Mouse (Mus musculus) megakaryocyte-erythroid progenitor cell, adult 5 weeks (primary cell): ENCODE data around the gene Rasal2. TPM values are rescaled to one million over a fixed set of nuclear protein-coding genes. Genes with fewer than 3 reads are reported as not detected.

Source experiments
- polyA plus RNA-seq: library from polyadenylated mRNA; stranded (reverse); fragments of >175 nt; gene quantifications from 2 replicates; pipeline ENCODE4 v1.2.3, GENCODE M21; 2012

The Rasal2 gene
- 0.32 and 1.0 TPM in 2 replicates for polyA plus RNA-seq

DNA sequence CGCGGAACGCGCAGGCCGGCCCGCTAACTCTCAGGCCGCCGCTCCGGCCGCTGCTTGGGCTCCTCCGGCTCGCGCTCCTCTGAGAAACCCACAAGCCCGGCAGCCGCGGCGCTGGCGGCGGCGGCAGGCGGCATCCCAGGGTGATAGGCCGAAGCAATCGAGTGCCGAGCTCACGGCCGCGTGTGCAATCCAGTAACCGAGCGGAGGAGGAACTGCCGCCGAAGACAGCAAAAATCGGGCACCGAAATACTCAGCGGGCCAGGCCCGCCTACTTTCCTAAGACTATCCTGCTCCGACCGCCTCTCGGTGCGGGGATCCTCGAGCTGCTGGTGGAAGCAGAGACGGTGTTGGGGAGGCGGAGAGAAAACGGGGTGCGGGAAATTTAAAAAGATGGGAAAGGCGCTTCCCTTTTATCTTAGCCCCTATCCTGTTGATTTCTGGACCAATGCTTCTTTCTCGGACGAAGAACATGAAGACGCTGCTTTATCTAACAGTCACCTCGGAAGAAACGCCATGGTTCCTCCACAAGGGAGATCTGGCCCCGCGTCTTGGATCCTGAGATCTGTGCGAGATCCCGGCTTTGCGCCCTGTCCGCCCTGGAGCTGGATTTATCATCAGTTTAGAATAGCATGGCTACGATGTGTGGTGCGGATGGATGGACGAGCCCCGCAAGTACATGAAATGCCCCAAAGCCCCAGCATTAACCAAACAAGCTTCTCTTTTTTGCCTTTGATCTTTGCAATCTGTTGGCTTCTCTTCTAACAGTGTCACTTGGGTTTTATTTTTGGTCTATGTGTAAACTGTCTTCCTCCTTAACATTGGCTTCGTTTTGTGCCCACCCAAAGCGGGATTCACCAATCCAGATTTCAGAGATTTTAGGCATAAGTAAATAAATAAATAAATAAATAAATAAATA, at the start of gene Rasal2:
Gene Rasal2, minus strand, starts transcription at position 142 of the 916 bp plus-strand sequence.

DNA sequence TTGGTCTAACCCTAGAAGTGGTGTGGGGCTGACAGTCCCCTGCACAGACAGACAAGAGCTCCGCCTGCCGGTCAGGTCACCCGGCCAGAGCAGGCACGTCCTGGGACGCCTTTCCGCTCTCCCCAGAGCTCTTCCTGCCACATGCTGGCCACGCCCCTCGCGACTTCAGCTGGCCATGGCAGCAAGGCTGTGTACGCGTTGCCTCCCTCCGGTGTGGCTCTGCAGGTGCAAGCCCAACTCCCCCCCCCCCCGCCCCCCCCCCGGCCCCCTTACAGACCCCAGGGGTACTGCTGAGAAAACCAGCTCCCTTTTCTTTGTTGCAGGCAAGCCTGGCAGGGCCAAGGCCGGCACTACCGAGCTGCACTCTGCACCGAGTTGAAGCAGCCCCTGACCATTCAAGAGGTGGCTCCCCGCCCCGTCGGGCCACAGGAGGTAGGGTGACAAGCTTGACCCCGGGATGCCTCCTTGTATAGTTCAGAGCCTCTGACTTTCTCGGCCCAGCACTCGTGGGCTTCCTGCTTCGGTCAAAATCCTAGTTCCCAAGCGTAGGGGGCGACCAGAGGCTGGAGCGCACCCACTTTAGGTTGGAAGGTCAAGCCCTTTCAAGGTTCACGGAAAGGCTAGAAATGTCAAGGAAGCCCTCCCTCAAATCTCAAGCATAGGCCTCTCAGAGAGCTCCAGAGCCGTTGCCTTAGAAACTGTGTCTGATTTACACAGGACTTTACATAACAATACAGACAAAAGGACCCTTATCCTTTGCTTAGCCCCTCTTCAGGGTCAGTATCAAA, 46.2 kb upstream of the Rasal2 start, which contains the start of gene Cryzl2:
Gene Cryzl2, plus strand, starts transcription at position 157 of the 788 bp plus-strand sequence.

DNA sequence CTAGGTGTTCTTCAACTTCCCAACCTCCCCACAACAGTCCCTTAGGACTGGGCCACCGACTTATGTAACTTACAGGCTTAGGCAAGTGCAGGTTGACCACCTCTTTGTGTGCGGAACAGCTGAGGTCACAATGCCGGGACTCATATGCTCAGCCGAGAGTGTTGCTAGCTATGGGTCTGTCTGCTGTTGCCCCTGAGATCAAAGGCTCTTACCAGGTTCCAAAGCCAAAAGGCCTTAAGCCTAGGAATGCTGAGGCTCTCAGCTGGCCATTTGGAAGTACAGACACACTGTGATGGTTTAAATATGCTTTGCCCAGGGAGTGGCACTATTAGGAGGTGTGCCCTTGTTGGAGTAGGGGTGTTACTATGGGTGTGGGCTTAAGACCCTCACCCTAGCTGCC, 303.8 kb downstream of the Rasal2 start, which contains the start of gene Tex35:
Gene Tex35, minus strand, starts transcription at position 101 of the 400 bp plus-strand sequence.

Other genes with a start within 250 kb of the Rasal2 start
- 12.9 and 13.7 TPM in 2 replicates for gene Cryzl2, start 46.0 kb upstream of the Rasal2 start, polyA plus RNA-seq
- gene Sec16b, start 94.1 kb upstream of the Rasal2 start, polyA plus RNA-seq, result 0.26 and 0.42 TPM in 2 replicates